Mouse (Mus musculus) hindbrain, embryonic 12.5 days (tissue): ENCODE data around the gene Spin2e. TPM values are rescaled to one million over a fixed set of nuclear protein-coding genes. Genes with fewer than 3 reads are reported as not detected.
"Not testable (repeated sequence)": the region's sequence is repeated elsewhere in the genome, so short reads cannot be mapped to it uniquely, and the experiment has no call there.

ENCODE experiments used
- ATAC-seq: fragments of 200-750 bp; cut with Nextera tagmentation; 2 replicates; pipeline ENCODE4 v1.8.0; 2017; ENCODE audit warnings: moderate TSS enrichment; ENCODE audit not compliant: low FRiP score
- H3K27ac ChIP-seq: fragments of 300-500 bp; sonication (generic); 2 replicates; pipeline ENCODE4 v1.5.1; 2016; ENCODE audit warnings: mild to moderate bottlenecking
- H3K27me3 ChIP-seq: fragments of 300-500 bp; sonication (generic); 2 replicates; pipeline ENCODE4 v1.6.1; 2016; ENCODE audit warnings: mild to moderate bottlenecking
- H3K36me3 ChIP-seq: fragments of 300-500 bp; sonication (generic); 2 replicates; pipeline ENCODE4 v1.6.1; 2016; ENCODE audit warnings: mild to moderate bottlenecking
- H3K4me1 ChIP-seq: fragments of 300-500 bp; sonication (generic); 2 replicates; pipeline ENCODE4 v1.6.1; 2016
- H3K4me2 ChIP-seq: fragments of 300-500 bp; sonication (generic); replicated peaks from 2 replicates; pipeline ENCODE4 v1.6.1; 2016; ENCODE audit warnings: mild to moderate bottlenecking
- H3K4me3 ChIP-seq: fragments of 300-500 bp; sonication (generic); 2 replicates; pipeline ENCODE4 v1.5.1; 2016; ENCODE audit warnings: mild to moderate bottlenecking
- H3K9ac ChIP-seq: fragments of 300-500 bp; sonication (generic); 2 replicates; pipeline ENCODE4 v1.6.1; 2016; ENCODE audit warnings: mild to moderate bottlenecking, moderate library complexity
- H3K9me3 ChIP-seq: fragments of 300-500 bp; sonication (generic); replicated peaks from 2 replicates; pipeline ENCODE4 v1.6.1; 2016; ENCODE audit warnings: mild to moderate bottlenecking
- WGBS: fragments of 180-500 bp; shearing (Covaris S2); methylation state at CpG from one replicate; pipeline ENCODE4 v1.1.7; 2016; 5-methylcytosine and 5-hydroxymethylcytosine counted together
- polyA plus RNA-seq: library from polyadenylated mRNA; unstranded; fragments of >200 nt; fragmentation: Nextera tagmentation; extraction: Ambion mirVana; gene quantifications from 2 replicates; pipeline ENCODE4 v1.2.1, GENCODE M21; 2016

The Spin2e gene
- not detected in 2 replicates for polyA plus RNA-seq

DNA sequence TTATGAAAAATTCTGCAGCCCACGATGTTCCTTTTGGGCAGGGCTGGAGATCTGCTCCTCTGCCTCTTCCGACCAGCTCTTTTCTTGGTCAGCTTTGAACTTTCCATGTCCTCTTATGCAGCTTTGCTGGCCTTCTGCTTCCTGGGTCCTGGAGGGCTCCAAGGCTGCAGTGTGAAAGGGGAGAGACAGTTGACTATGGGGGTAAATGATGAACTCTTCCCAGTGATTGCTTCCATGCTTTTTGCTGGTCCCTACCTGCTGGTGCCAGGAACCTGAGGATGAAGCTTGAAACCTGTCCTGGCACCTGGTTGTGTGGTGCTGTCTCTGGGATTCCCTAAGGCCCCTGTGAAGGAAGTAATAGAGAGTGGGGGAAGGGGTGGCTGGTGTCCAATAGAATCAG lies at the start of gene Spin2e:
TSS of gene Spin2e (minus strand) at position 101 of the 400 bp plus-strand sequence.
- not testable (repeated sequence) for H3K4me2 ChIP-seq, H3K27me3 ChIP-seq, H3K4me1 ChIP-seq, H3K36me3 ChIP-seq, ATAC-seq, H3K27ac ChIP-seq, H3K9me3 ChIP-seq, H3K9ac ChIP-seq, H3K4me3 ChIP-seq
- 81% methylated on average over 2 of the region's 2 CpGs for WGBS

- not testable (repeated sequence) for H3K9ac ChIP-seq, H3K27ac ChIP-seq, H3K9me3 ChIP-seq, H3K4me3 ChIP-seq, ATAC-seq, H3K27me3 ChIP-seq, H3K36me3 ChIP-seq, H3K4me1 ChIP-seq, H3K4me2 ChIP-seq
- WGBS, result no CpG with 5 or more reads among the region's 1 CpGs
Observed at GRCm38 (mm10) chrX:31574183-31574582, 44.5 kb downstream of the Spin2e start, which contains the start of gene Gm21883. Gm21883 (minus strand) TSS chrX:31574283.

Other genes starting within 250 kb of the Spin2e start
- not detected in 2 replicates for gene Btbd35f19, start 235.0 kb downstream of the Spin2e start, polyA plus RNA-seq
- gene Gm21883, start 44.6 kb downstream of the Spin2e start, polyA plus RNA-seq, result not detected in 2 replicates
- gene Btbd35f25, start 98.2 kb upstream of the Spin2e start, polyA plus RNA-seq, result not detected in 2 replicates